In the genomic region with DNA sequence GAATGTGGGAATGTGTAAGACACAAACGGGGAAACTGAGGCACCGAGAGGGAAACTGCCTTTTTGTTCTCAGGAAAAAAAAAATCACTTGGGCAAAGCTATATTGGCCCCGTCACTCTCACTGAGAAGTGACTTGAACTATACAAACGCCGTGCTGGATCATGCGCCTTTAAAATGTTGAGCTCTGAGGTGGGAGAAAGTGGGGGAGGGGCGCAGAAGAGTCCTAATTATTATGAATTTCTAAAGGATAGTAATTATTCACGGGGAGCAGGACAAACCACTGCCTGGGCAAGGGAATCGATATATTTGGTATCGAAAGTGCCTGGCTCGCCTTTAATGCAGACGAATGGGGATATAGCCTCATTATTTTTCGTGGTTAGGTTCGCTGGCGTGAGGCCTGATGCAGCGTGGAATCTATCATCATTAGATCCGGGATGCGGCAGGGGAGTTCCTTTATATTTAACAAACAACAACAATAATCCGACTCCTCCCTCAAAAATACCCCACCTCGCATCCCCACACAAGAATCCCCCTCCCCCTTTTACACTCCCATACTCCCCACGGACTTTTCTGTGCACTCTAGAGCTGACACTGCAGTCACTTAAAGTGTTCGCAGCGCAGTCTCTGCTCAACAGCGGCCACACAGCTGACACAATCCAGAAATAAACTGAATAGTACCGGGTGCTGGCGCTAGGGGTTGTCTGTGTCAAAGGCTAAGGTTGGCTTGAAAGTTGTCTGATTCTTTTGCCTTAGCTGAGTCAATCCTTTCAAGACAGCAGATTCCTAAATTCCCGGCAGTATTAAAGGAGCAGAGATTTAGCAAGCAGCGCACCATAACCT, we compare ENCODE assay signal across 9 mouse cellular contexts. TPM values are rescaled to one million over a fixed set of nuclear protein-coding genes. Genes with fewer than 3 reads are reported as not detected.
A peak's percentile ranks its signal among the peaks of the same experiment; 100 is the strongest.
DNase-seq lines count a peak whose midpoint lies in the region; ATAC-seq lines count a peak whose summit lies in the region.
"Had no signal": no experiment of that assay in that cellular context is flagged by ENCODE, and none has a peak within 500 bp of the region (broad histone marks: within the 10 kb centered on the region; RNA-seq: fewer than 3 reads in every experiment).

No protein-coding gene starts in this region.

- no peak for DNase-seq in cerebellum, adult 9-10 months
- DNase-seq in right cerebral cortex, postnatal 10 days (ENCODE audit: low spot score in 2 of 2), result peak; percentile 57 to 63
- DNase-seq in right cerebral cortex, adult 18-20 months, result no peak
- DNase-seq in midbrain, embryonic 14.5 days, result peak; percentile 87
- no peak for DNase-seq in urinary bladder, adult 2 months (ENCODE audit: low spot score)
- no peak for DNase-seq in MN1 (ENCODE audit: low spot score)

- peaks cover 26% of the 10 kb centered on the region for H3K27me3 ChIP-seq in midbrain, embryonic 14.5 days (ENCODE audit: control insufficient read depth, insufficient read depth, low read length)

- H3K9ac ChIP-seq in midbrain, embryonic 14.5 days (replicated peaks; ENCODE audit: low read length), result peak overlapping the region; percentile 18; the same call in 1 of the 2 replicates

- H3K9me3 ChIP-seq in midbrain, embryonic 14.5 days (ENCODE audit: control insufficient read depth, low read length), result no peaks in the 10 kb centered on the region

- H3K4me1 ChIP-seq in midbrain, embryonic 14.5 days (ENCODE audit: control insufficient read depth, insufficient read depth, low read length), result peaks cover 19% of the 10 kb centered on the region

- ATAC-seq in cerebellum, adult (ENCODE audit: insufficient number of reproducible peaks, low FRiP score, low TSS enrichment), result peak; percentile 73; the same call in 1 of the 2 replicates
- ATAC-seq in hematopoietic stem cell, adult 5-6 weeks (replicated peaks in 1 of 2; ENCODE audit: insufficient read depth in 1 of 2, low FRiP score in 2 of 2, low TSS enrichment in 1 of 2, low read depth in 1 of 2, poor library complexity in 2 of 2, severe bottlenecking in 2 of 2), result peak; percentile 28 to 68; a peak in 3 of 4 replicates
- ATAC-seq in midbrain, embryonic 14.5 days (ENCODE audit: low FRiP score, low TSS enrichment), result peak; percentile 81

- 2% methylated on average over 28 of the region's 28 CpGs for WGBS in midbrain, embryonic 14.5 days

- peak overlapping the region; percentile 63 for H3K4me2 ChIP-seq in midbrain, embryonic 14.5 days (ENCODE audit: low read length)

- H3K36me3 ChIP-seq in midbrain, embryonic 14.5 days (ENCODE audit: control insufficient read depth, insufficient read depth, low read length), result no peaks in the 10 kb centered on the region

- peak overlapping the region; percentile 32 for H3K4me3 ChIP-seq in midbrain, embryonic 14.5 days (replicated peaks; ENCODE audit: low read depth, low read length)

- 0 out of 2 replicates have a peak overlapping the region, but pooled peaks have one; percentile 9 for H3K27ac ChIP-seq in midbrain, embryonic 14.5 days (replicated peaks; ENCODE audit: low read depth, low read length)

RNA-seq across cellular contexts. Expression of a gene that starts 10.1 kb away (rescaled TPM):
- total RNA-seq in hematopoietic stem cell, adult 5-6 weeks (2017), result 0.75 TPM in 1 of 2 replicates, not detected in the other
- 82.6 TPM in 2 replicates for polyA plus RNA-seq in midbrain, embryonic 14.5 days (2014; fragmentation: Nextera tagmentation; extraction: Ambion mirVana)
- 0.44 and 0.52 TPM in 2 replicates for polyA plus RNA-seq in urinary bladder, adult 2 months (2012; rRNA removed)
- polyA plus RNA-seq: C2C12 had no signal

Comparison
In these comparisons a context has a peak if more than half of its experiments do, and no peak if none do; other contexts are left out.
1. DNase-seq: peak in right cerebral cortex, postnatal 10 days (2 of 2) and midbrain, embryonic 14.5 days (single experiment); none in cerebellum, adult 9-10 months (single experiment), right cerebral cortex, adult 18-20 months (single experiment), urinary bladder, adult 2 months (single experiment) and MN1 (single experiment).
2. RNA of a gene that starts 10.1 kb away (polyA plus RNA-seq): 82.6 TPM in midbrain, embryonic 14.5 days; 0.44 to 0.52 TPM in urinary bladder, adult 2 months; every median in the first group is over 10 times any median in the second.
3. Peak in every context shown above with its lines, with median percentiles within 50 percentile points of each other: ATAC-seq.